Mouse (Mus musculus): ENCODE results near the gene Ptma. TPM values are rescaled to one million over a fixed set of nuclear protein-coding genes. Genes with fewer than 3 reads are reported as not detected.

Ptma gene
- total RNA-seq, 2 experiments from 2014 or later = 6,310 to 6,827 TPM

- ATAC-seq (replicated peaks; ENCODE audit: poor library complexity) = no peak
These were observed 32.7 kb upstream of the Ptma start for GRCm38 (mm10) chr1:86493783-86494182.

GRCm38 (mm10) chr1:86496340-86496739 is 30.2 kb upstream of the Ptma start:
- ATAC-seq (replicated peaks; ENCODE audit: poor library complexity) = no peak

GRCm38 (mm10) chr1:86497361-86497760 is 29.2 kb upstream of the Ptma start:
- ATAC-seq (replicated peaks; ENCODE audit: poor library complexity) = no peak

GRCm38 (mm10) chr1:86497986-86498385 is 28.5 kb upstream of the Ptma start:
- ATAC-seq (replicated peaks; ENCODE audit: poor library complexity) = no peak

- ATAC-seq (replicated peaks; ENCODE audit: poor library complexity) = no peak
These were observed 27.9 kb upstream of the Ptma start for GRCm38 (mm10) chr1:86498611-86499010.

GRCm38 (mm10) chr1:86499903-86500302 is 26.6 kb upstream of the Ptma start:
- ATAC-seq (replicated peaks; ENCODE audit: poor library complexity) = peak; percentile 24; the same call in 1 of the 2 replicates

- ATAC-seq (replicated peaks; ENCODE audit: poor library complexity) = no peak
These were observed 25.8 kb upstream of the Ptma start for GRCm38 (mm10) chr1:86500681-86501080.

GRCm38 (mm10) chr1:86501114-86501532 is 25.4 kb upstream of the Ptma start:
- ATAC-seq (replicated peaks; ENCODE audit: poor library complexity) = peak; percentile 14

GRCm38 (mm10) chr1:86501559-86501958 is 25.0 kb upstream of the Ptma start:
- peak; percentile 17 for ATAC-seq (replicated peaks; ENCODE audit: poor library complexity)

- no peak for ATAC-seq (replicated peaks; ENCODE audit: poor library complexity)
These were observed 24.1 kb upstream of the Ptma start for GRCm38 (mm10) chr1:86502221-86503048.

GRCm38 (mm10) chr1:86503165-86503747 is 23.3 kb upstream of the Ptma start:
- peak; percentile 16 for ATAC-seq (replicated peaks; ENCODE audit: poor library complexity)

- peak; percentile 59 for ATAC-seq (replicated peaks; ENCODE audit: poor library complexity)
These were observed 22.4 kb upstream of the Ptma start for GRCm38 (mm10) chr1:86503906-86504696.

GRCm38 (mm10) chr1:86504697-86505421 is 21.7 kb upstream of the Ptma start:
- peak; percentile 0; the same call in 1 of the 2 replicates for ATAC-seq (replicated peaks; ENCODE audit: poor library complexity)

- ATAC-seq (replicated peaks; ENCODE audit: poor library complexity) = no peak
These were observed 21.1 kb upstream of the Ptma start for GRCm38 (mm10) chr1:86505461-86505860.

- ATAC-seq (replicated peaks; ENCODE audit: poor library complexity) = no peak
These were observed 20.1 kb upstream of the Ptma start for GRCm38 (mm10) chr1:86506420-86506819.

GRCm38 (mm10) chr1:86507866-86508265 is 18.7 kb upstream of the Ptma start:
- ATAC-seq (replicated peaks; ENCODE audit: poor library complexity) = no peak

GRCm38 (mm10) chr1:86509410-86509809 is 17.1 kb upstream of the Ptma start:
- ATAC-seq (replicated peaks; ENCODE audit: poor library complexity) = peak; percentile 90

- no peak for ATAC-seq (replicated peaks; ENCODE audit: poor library complexity)
These were observed 16.3 kb upstream of the Ptma start for GRCm38 (mm10) chr1:86510266-86510665.

- ATAC-seq (replicated peaks; ENCODE audit: poor library complexity) = peak; percentile 24; the same call in 1 of the 2 replicates
These were observed 15.7 kb upstream of the Ptma start for GRCm38 (mm10) chr1:86510676-86511441.

GRCm38 (mm10) chr1:86512154-86512720 is 14.3 kb upstream of the Ptma start:
- no peak for ATAC-seq (replicated peaks; ENCODE audit: poor library complexity)

Measured in megakaryocyte progenitor cell, adult 5-6 weeks (primary cell).